In genomic region chr1:82832495-82833021, GRCm38 (mm10) we compare ENCODE assay signal across 13 mouse cellular contexts. TPM values are rescaled to one million over a fixed set of nuclear protein-coding genes. Genes with fewer than 3 reads are reported as not detected.
DNase-seq lines count a peak whose midpoint lies in the region; ATAC-seq and TF ChIP-seq lines count a peak whose summit lies in the region.
"Had no signal": no experiment of that assay in that cellular context is flagged by ENCODE, and none has a peak within 500 bp of the region (broad histone marks: within the 10 kb centered on the region; RNA-seq: fewer than 3 reads in every experiment).

No protein-coding gene starts in this region.

- DNase-seq in heart, embryonic 10.5 days (ENCODE audit: low spot score), result no peak
- DNase-seq in heart, postnatal 36 days, result no peak
- DNase-seq in CD4-positive, CD25-positive, alpha-beta regulatory T cell, adult 2 months (ENCODE audit: low read depth, low spot score), result peak; percentile 87
- no peak for DNase-seq in intestine, embryonic 14.5 days (ENCODE audit: low spot score)
- peak; percentile 50 to 56 for DNase-seq in natural killer cell, adult 2 months (ENCODE audit: low spot score in 2 of 2)
- DNase-seq in ovary, postnatal 14 days (ENCODE audit: low spot score), result no peak
- DNase-seq in cerebellum, adult 2 months, result no peak
- DNase-seq: cerebellum, adult 9-11 months; gastrocnemius, postnatal 14 days had no signal

- peak overlapping the region; percentile 70; the same call in 1 of the 2 replicates for H3K27ac ChIP-seq in heart, embryonic 10.5 days
- peak overlapping the region; percentile 22; the same call in 1 of the 2 replicates for H3K27ac ChIP-seq in intestine, embryonic 14.5 days (ENCODE audit: low read depth)
- H3K27ac ChIP-seq in forebrain, embryonic 16.5 days (ENCODE audit: low read length), result no peak overlapping the region
- H3K27ac ChIP-seq in cerebellum, adult 2 months (ENCODE audit: insufficient read depth, low read length), result no peak overlapping the region
- H3K27ac ChIP-seq: left cerebral cortex, adult 2 months; neural tube, embryonic 12.5 days had no signal

- intact Hi-C loops in heart, postnatal 36 days (cut with DNase I), result no loop called here

- H3K4me2 ChIP-seq in intestine, embryonic 14.5 days (ENCODE audit: low read length), result no peak overlapping the region
- no peak overlapping the region for H3K4me2 ChIP-seq in forebrain, embryonic 16.5 days (ENCODE audit: low read length)
- H3K4me2 ChIP-seq: neural tube, embryonic 12.5 days had no signal

- ATAC-seq in intestine, embryonic 14.5 days (replicated peaks; ENCODE audit: low FRiP score, low TSS enrichment, low read depth), result no peak
- ATAC-seq in forebrain, embryonic 16.5 days, result no peak

- H3K9me3 ChIP-seq in heart, embryonic 10.5 days, result no peaks in the 10 kb centered on the region
- no peaks in the 10 kb centered on the region for H3K9me3 ChIP-seq in intestine, embryonic 14.5 days (ENCODE audit: control insufficient read depth, low read length)
- H3K9me3 ChIP-seq in forebrain, embryonic 16.5 days (ENCODE audit: control insufficient read depth, low read length), result no peaks in the 10 kb centered on the region
- H3K9me3 ChIP-seq: neural tube, embryonic 12.5 days had no signal

- no peak for TF ChIP-seq POLR2A in cerebellum, adult 2 months (IDR thresholded peaks at IDR 0.05; ENCODE audit: borderline replicate concordance, insufficient read depth, low read length)

- no peaks in the 10 kb centered on the region for H3K27me3 ChIP-seq in heart, embryonic 10.5 days (ENCODE audit: insufficient read depth, poor library complexity, severe bottlenecking)
- no peaks in the 10 kb centered on the region for H3K27me3 ChIP-seq in intestine, embryonic 14.5 days (replicated peaks; ENCODE audit: control insufficient read depth, insufficient read depth, low read length)
- H3K27me3 ChIP-seq in forebrain, embryonic 16.5 days (replicated peaks; ENCODE audit: control insufficient read depth, insufficient read depth, low read length), result no peaks in the 10 kb centered on the region
- no peaks in the 10 kb centered on the region for H3K27me3 ChIP-seq in cerebellum, adult 2 months (ENCODE audit: control insufficient read depth, insufficient read depth, low read length)
- H3K27me3 ChIP-seq: neural tube, embryonic 12.5 days had no signal

- no peak overlapping the region for H3K9ac ChIP-seq in intestine, embryonic 14.5 days (ENCODE audit: low read length)
- no peak overlapping the region for H3K9ac ChIP-seq in forebrain, embryonic 16.5 days (replicated peaks; ENCODE audit: low read depth, low read length)
- H3K9ac ChIP-seq: neural tube, embryonic 12.5 days had no signal

- TF ChIP-seq CTCF in cerebellum, adult 2 months (IDR thresholded peaks at IDR 0.05; ENCODE audit: borderline replicate concordance, insufficient read depth, low read depth, low read length), result no peak

- H3K4me3 ChIP-seq in heart, embryonic 10.5 days, result no peak overlapping the region
- H3K4me3 ChIP-seq in intestine, embryonic 14.5 days (ENCODE audit: low read depth, low read length), result no peak overlapping the region
- no peak overlapping the region for H3K4me3 ChIP-seq in forebrain, embryonic 16.5 days (replicated peaks; ENCODE audit: low read length)
- no peak overlapping the region for H3K4me3 ChIP-seq in cerebellum, adult 2 months (replicated peaks; ENCODE audit: insufficient read depth, low read depth, low read length)
- H3K4me3 ChIP-seq: erythroblast, embryonic 14.5 days; left cerebral cortex, adult 2 months; neural tube, embryonic 12.5 days had no signal

- peaks cover 29% of the 10 kb centered on the region for H3K4me1 ChIP-seq in heart, embryonic 10.5 days
- 0 out of 2 replicates have a peak, but pooled peaks cover 4% of the 10 kb centered on the region for H3K4me1 ChIP-seq in intestine, embryonic 14.5 days (replicated peaks; ENCODE audit: control insufficient read depth, insufficient read depth, low read length)
- no peaks in the 10 kb centered on the region for H3K4me1 ChIP-seq in forebrain, embryonic 16.5 days (replicated peaks; ENCODE audit: control insufficient read depth, insufficient read depth, low read length)
- no peaks in the 10 kb centered on the region for H3K4me1 ChIP-seq in cerebellum, adult 2 months (ENCODE audit: control insufficient read depth, insufficient read depth, low read length)
- H3K4me1 ChIP-seq: neural tube, embryonic 12.5 days had no signal

- H3K36me3 ChIP-seq in heart, embryonic 10.5 days, result no peaks in the 10 kb centered on the region
- H3K36me3 ChIP-seq in intestine, embryonic 14.5 days (ENCODE audit: control insufficient read depth, insufficient read depth, low read length), result no peaks in the 10 kb centered on the region
- no peaks in the 10 kb centered on the region for H3K36me3 ChIP-seq in forebrain, embryonic 16.5 days (ENCODE audit: control insufficient read depth, insufficient read depth)
- H3K36me3 ChIP-seq: neural tube, embryonic 12.5 days had no signal

- WGBS in heart, embryonic 10.5 days, result 72% methylated on average over 11 of the region's 11 CpGs
- 85% methylated on average over 11 of the region's 11 CpGs for WGBS in intestine, embryonic 14.5 days
- WGBS in forebrain, embryonic 16.5 days, result 80% methylated on average over 11 of the region's 11 CpGs
- 42% methylated on average over 11 of the region's 11 CpGs for WGBS in cerebellum, adult 2 months

RNA-seq across cellular contexts. Expression of gene Agfg1, which starts 6.7 kb away (rescaled TPM):
- polyA plus RNA-seq in heart, embryonic 10.5 days (2016; fragmentation: Nextera tagmentation; extraction: Ambion mirVana), result 33.5 and 44.7 TPM in 2 replicates
- 10 to 100 TPM; 29.7 to 29.8 TPM for total RNA-seq in heart, postnatal 36 days (2021)
- polyA plus RNA-seq in intestine, embryonic 14.5 days (2014; fragmentation: Nextera tagmentation; extraction: Ambion mirVana), result 46.9 and 47.1 TPM in 2 replicates
- polyA plus RNA-seq in forebrain, embryonic 16.5 days (2015; fragmentation: Nextera tagmentation; extraction: Ambion mirVana), result 33.7 and 39.9 TPM in 2 replicates
- polyA plus RNA-seq in cerebellum, adult 2 months (2012; rRNA removed), result 43.1 and 47.2 TPM in 2 replicates

Comparison
In these comparisons a context has a peak if more than half of its experiments do, and no peak if none do; other contexts are left out.
1. DNase-seq: peak in CD4-positive, CD25-positive, alpha-beta regulatory T cell, adult 2 months (single experiment) and natural killer cell, adult 2 months (2 of 2); none in heart, embryonic 10.5 days (single experiment), heart, postnatal 36 days (0 of 2), intestine, embryonic 14.5 days (single experiment), ovary, postnatal 14 days (single experiment) and cerebellum, adult 2 months (0 of 2).
2. H3K27ac ChIP-seq: peak in heart, embryonic 10.5 days (single experiment) and intestine, embryonic 14.5 days (single experiment); none in forebrain, embryonic 16.5 days (single experiment) and cerebellum, adult 2 months (single experiment).